Mouse (Mus musculus) spleen, postnatal 4 days (tissue): ENCODE results near the gene Tmem175.

Experiments
- DNase-seq, 2 experiments: peaks; one replicate each; pipeline ENCODE4 v3.0.0; 2022; ENCODE audit warnings: low spot score in 2 of 2

Tmem175 gene

DNA sequence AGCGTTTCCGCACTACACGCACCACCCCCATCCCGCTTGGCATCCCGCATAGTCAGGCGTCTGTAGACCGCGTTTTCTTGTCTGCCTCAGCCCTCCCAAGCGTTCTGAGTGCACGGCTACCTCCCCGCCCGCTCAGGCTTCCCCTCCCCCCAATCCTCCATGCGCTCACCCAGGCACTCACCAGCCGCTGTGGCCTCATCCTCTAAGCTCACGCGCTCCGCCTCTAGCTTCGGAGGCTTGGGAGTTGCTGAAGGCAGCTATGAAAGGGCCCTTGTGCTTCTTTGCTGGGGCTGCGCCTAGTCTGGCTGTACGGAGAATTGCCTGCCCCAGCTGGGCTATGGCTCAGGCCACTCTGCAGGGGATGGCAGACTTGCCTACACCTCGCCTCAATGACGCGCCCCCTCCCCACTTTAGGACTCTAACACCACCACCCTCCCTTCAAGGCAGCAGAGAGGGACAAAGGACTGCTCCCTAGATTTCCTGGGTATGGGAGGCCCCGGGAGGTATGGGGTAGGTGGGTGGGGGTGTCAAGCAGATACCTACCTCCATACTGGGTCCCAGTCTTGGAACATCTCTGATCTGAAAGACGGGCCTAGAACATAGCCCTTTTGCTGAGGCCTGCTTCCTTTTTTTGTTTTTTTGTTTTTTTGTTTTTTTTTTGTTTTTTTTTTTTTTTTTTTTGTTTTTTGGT, 48.2 kb downstream of the Tmem175 start:
- DNase-seq: peak; percentile 48 to 78

GRCm38 (mm10) chr5:108678296-108678854, 48.8 kb downstream of the Tmem175 start:
- no peak for DNase-seq

GRCm38 (mm10) chr5:108679909-108680308, 50.3 kb downstream of the Tmem175 start:
- no peak for DNase-seq

DNA sequence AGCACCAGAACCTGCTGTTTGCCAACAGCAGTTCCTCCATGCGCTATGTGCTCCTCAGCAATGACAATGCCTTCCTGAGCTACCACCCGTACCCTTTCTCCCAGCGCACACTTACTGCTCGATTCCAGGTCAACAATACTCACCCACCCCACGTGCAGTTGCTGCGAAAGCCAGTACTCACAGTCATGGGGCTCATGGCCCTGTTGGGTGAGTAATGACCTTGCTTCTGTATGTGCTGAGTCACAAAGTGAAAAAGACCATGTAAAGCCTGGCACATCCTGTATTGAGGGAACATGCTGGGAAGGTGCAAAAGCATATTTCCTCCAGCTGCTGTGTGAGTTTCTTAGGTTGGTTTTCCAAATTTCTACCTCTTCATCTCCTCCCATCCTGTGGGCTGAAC, 51.3 kb downstream of the Tmem175 start:
- no peak for DNase-seq

- no peak for DNase-seq
Observed at GRCm38 (mm10) chr5:108689091-108689490, 59.5 kb downstream of the Tmem175 start.

DNA sequence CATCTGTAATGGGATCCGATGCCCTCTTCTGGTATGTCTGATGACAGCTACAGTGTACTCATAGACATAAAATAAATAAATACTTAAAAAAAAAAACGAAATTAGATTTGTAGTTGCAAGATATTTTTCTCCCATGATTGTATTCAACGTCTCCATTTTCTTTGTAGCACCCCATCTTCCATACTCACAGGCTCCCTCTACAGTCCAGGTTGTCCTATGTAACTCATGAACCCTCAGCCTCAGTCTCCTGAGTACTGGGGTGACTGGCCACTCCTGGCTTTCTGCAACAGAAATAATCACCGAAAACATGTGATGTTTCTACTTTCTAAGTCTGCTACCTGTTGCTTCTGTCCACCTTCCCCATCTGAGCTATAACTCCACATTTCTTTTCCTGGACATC, 61.6 kb downstream of the Tmem175 start:
- no peak for DNase-seq

GRCm38 (mm10) chr5:108692271-108692670, 62.7 kb downstream of the Tmem175 start, which contains the start of gene Fgfrl1:
Gene Fgfrl1 (plus strand): TSS chr5:108692382.
- peak; percentile 76 to 89 for DNase-seq

DNA sequence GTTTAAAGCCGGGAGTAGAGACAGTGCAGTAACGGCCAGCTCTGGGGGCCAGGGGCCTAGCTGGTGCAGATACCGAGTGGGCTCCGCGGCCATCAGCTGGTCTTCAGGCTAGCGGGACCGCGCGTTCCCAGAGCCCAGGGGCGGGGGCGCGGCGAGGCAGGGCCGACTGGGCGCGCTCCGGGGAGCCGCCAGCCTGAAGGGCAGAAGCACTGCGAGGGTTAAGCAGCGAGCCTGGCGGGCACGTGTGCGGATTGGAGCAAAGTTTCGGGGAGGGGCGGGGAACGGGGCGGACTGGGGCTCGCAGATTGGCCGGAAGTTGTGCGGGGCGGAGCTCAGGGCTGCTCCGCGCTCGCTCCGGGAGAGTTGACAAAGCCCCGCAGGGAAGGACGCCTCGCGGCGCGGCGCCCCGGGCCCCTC, 64.3 kb downstream of the Tmem175 start:
- DNase-seq: peak; percentile 87 to 92

DNA sequence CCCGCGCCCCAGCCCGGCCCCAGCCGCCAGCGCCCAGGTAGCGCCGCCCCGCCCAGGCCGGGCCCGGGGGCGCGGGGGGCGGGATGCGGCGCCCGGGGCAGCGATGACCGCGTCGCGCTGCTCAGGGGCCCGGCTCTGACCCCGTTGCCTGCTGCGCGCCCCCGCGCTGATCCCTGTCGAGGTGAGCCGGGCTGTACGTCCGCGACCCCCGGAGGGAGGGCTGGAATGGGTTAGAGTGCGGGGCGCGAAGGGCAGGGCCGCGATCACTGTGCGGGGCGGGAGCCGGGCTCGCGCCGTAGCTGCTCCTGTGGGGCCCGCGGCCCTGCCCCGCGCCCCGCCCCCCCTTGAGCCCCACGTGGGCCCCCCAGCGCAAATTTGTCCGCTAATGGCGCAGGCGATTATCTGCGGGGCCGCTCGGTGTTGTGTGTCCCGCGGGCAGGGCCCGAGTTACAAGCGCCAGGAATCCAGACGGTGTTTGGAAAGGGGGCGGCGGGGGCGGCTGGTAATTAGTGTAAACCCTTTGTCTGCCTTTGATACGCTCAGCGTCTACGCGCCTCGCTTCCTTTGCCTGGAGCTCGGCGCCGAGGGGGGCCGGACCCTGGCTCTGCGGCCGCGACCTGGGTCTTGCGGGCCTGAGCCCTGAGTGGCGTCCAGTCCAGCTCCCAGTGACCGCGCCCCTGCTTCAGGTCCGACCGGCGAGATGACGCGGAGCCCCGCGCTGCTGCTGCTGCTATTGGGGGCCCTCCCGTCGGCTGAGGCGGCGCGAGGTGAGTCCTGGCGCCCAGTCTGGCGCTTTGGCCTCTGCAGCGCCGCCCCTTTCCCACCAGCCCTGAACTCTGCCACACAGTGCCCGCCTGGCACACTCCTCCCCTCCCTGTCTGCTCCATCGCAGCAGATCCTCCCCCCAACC, 65.0 kb downstream of the Tmem175 start:
- peak; percentile 44 to 79 for DNase-seq

GRCm38 (mm10) chr5:108695861-108696260, 66.3 kb downstream of the Tmem175 start:
- no peak for DNase-seq

DNA sequence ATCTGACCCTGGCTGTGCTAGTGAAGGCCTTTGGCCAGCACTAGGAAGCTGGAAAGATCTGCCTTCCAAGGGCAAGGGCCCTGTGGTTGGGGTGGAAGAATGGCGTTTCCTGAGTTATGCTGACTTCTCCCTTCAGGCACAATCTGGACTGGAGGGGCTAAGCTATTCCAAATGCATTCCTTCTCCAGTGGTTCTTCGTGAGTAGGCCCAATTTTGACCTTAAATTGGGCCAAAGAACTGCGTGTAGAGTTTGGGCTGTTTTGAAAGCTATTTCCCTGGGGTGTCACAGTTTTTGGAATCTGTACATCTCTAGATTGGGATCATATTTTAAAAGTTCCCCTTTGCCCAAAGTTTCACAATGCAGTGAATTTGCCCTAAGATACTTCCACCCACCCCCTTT, 67.0 kb downstream of the Tmem175 start:
- no peak for DNase-seq

GRCm38 (mm10) chr5:108697341-108697753, 67.8 kb downstream of the Tmem175 start:
- no peak for DNase-seq
